Mouse (Mus musculus) liver, postnatal 0 days (tissue): ENCODE measurements around the gene Ccdc61. TPM values are rescaled to one million over a fixed set of nuclear protein-coding genes. Genes with fewer than 3 reads are reported as not detected.
A peak's percentile ranks its signal among the peaks of the same experiment; 100 is the strongest.

ENCODE experiments used
- ATAC-seq: fragments of 200-750 bp; cut with Nextera tagmentation; 2 replicates; pipeline ENCODE4 v1.8.0; 2017; ENCODE audit warnings: mild to moderate bottlenecking, moderate library complexity
- DNase-seq: peaks from one replicate; pipeline ENCODE4 v3.0.0-alpha.2; 2016
- H3K27ac ChIP-seq: fragments of 300-500 bp; sonication (generic); 2 replicates; pipeline ENCODE4 v1.5.1; 2014; ENCODE audit warnings: antibody characterized with exemption, moderate library complexity, mild to moderate bottlenecking, low read depth
- H3K27me3 ChIP-seq: fragments of 300-500 bp; sonication (generic); 2 replicates; pipeline ENCODE4 v1.6.1; 2014; ENCODE audit warnings: low read length, control low read depth, mixed read lengths; ENCODE audit not compliant: insufficient read depth
- H3K36me3 ChIP-seq: fragments of 300-500 bp; sonication (generic); replicated peaks from 2 replicates; pipeline ENCODE4 v1.6.1; 2014; ENCODE audit warnings: mild to moderate bottlenecking, control low read depth, low read length, moderate library complexity, mixed read lengths; ENCODE audit not compliant: insufficient read depth
- H3K4me1 ChIP-seq: fragments of 300-500 bp; sonication (generic); 2 replicates; pipeline ENCODE4 v1.6.1; 2014; ENCODE audit warnings: antibody characterized with exemption, mild to moderate bottlenecking, control low read depth; ENCODE audit not compliant: insufficient read depth
- H3K4me2 ChIP-seq: fragments of 300-500 bp; sonication (generic); 2 replicates; pipeline ENCODE4 v1.6.1; 2014; ENCODE audit warnings: low read depth, mild to moderate bottlenecking, low read length, moderate library complexity, mixed read lengths
- H3K4me3 ChIP-seq: fragments of 300-500 bp; sonication (generic); 2 replicates; pipeline ENCODE4 v1.5.1; 2014; ENCODE audit warnings: low read depth, low read length
- H3K9ac ChIP-seq: fragments of 300-500 bp; sonication (generic); replicated peaks from 2 replicates; pipeline ENCODE4 v1.6.1; 2014; ENCODE audit warnings: mild to moderate bottlenecking, moderate library complexity
- H3K9me3 ChIP-seq: fragments of 300-500 bp; sonication (generic); 2 replicates; pipeline ENCODE4 v1.6.1; 2016; ENCODE audit warnings: mild to moderate bottlenecking, control low read depth, low read length, mixed read lengths
- CTCF ChIP-seq: sonication (generic); IDR thresholded peaks from 2 replicates; pipeline ENCODE4 v1.5.1; 2016; ENCODE audit warnings: antibody characterized with exemption, low read depth
- EP300 ChIP-seq: IDR thresholded peaks from 2 replicates; pipeline ENCODE4 v1.6.1; 2016; ENCODE audit warnings: antibody characterized with exemption, low read depth, mild to moderate bottlenecking
- WGBS: fragments of 180-500 bp; shearing (Covaris S2); extraction: QIAGEN DNeasy Blood & Tissue Kit; methylation state at CpG from one replicate; pipeline ENCODE4 v1.1.7; 2014; ENCODE audit not compliant: insufficient replicate concordance; 5-methylcytosine and 5-hydroxymethylcytosine counted together
- polyA plus RNA-seq: library from polyadenylated mRNA; unstranded; fragments of >200 nt; fragmentation: Nextera tagmentation; extraction: Ambion mirVana; gene quantifications from 2 replicates; pipeline ENCODE4 v1.2.1, GENCODE M21; 2015

Gene Ccdc61
- polyA plus RNA-seq, 1 experiment from 2014 or later: 5.6 TPM

DNA sequence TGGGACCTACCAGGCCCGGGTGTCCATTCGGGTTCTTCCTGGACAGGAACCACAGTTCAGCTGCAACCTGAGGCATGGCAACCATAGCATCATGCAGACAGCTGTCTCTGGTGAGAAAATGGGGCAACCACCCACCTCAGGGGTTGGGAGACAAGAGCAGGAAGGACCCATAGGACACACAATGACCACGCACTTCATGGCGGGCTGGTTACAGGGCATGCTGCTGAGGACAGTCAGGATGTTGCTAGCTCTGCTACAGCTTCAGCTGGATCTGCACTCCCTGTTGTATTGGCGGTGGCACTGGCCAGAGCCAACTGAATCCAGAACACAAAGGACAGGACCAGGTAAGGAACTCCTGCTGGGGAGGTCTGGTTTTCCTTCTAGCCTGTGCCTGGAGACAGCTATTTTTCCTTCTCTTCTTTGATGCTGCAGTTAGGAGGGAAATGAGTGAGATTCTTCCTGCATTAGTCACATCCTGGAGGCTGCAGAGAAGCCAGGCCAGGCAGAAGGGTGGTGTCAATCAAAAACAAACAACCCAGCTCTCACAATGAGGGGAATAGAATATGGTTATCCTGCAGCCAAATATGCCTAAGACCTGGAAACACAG lies 51.8 kb downstream of the Ccdc61 start:
- no peak for DNase-seq
- Histone ChIP-seq H3K9me3 (no peaks in the 10 kb centered on the region), H3K4me3 (no peak overlapping the region), H3K27ac (no peak overlapping the region), H3K27me3 (no peaks in the 10 kb centered on the region), H3K9ac (no peak overlapping the region), H3K36me3 (no peaks in the 10 kb centered on the region), H3K4me1 (no peaks in the 10 kb centered on the region), H3K4me2 (no peak overlapping the region)
- no peak for ATAC-seq
- WGBS: 60% methylated on average over 5 of the region's 5 CpGs
- TF ChIP-seq CTCF (no peak), EP300 (no peak)

DNA sequence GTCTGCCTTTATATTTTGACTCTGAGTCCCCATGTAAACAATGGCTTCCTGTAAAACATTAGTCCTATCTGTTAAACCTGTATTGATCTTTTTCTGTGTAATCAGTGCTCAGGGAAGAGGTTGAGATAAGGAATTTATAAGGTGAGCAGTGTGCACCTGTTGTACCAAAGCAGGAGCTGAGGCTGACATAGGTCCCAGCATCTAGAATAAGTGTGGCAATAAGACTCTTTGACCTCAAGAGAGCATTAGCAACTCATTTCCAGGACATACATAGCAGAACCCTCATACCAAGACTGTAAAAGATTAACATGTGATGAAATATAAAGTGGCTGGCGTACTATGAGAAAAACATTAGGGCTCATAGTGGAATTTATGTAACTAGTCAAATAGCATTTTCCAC lies 61.8 kb downstream of the Ccdc61 start:
- H3K27ac ChIP-seq: no peak overlapping the region
- no peak overlapping the region for H3K4me2 ChIP-seq
- H3K4me3 ChIP-seq: no peak overlapping the region
- H3K27me3 ChIP-seq: no peaks in the 10 kb centered on the region
- no peaks in the 10 kb centered on the region for H3K9me3 ChIP-seq
- H3K36me3 ChIP-seq: no peaks in the 10 kb centered on the region
- TF ChIP-seq EP300 (no peak), CTCF (no peak)
- no peak for DNase-seq
- no peak overlapping the region for H3K9ac ChIP-seq
- 65% methylated on average over 1 of the region's 1 CpGs for WGBS
- peaks cover 6% of the 10 kb centered on the region; the same call in 1 of the 2 replicates for H3K4me1 ChIP-seq
- ATAC-seq: no peak

DNA sequence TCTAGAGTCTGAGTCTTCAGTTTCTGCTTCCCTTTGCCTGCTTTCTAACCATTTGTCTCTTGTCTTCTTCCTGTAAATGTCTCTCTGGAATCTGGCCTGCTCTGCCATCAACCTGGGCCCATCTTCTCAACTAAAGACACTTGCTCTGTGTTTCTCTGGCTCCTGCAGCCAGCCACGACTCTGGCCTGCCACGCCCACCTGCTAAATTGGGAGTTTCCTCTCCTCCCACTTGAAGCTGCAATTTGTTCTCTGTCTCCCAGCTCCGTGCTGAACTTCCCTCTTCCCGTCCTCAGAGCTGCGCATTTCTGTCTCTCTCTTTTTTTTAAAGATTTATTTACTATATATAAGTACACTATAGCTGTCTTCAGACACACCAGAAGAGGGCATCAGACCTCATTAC lies 65.4 kb downstream of the Ccdc61 start:
- ATAC-seq: no peak
- no peak for DNase-seq
- Histone ChIP-seq H3K4me2 (no peak overlapping the region), H3K9ac (no peak overlapping the region), H3K27me3 (no peaks in the 10 kb centered on the region), H3K9me3 (no peaks in the 10 kb centered on the region), H3K4me3 (no peak overlapping the region), H3K36me3 (no peaks in the 10 kb centered on the region), H3K4me1 (peaks cover 6% of the 10 kb centered on the region; the same call in 1 of the 2 replicates), H3K27ac (no peak overlapping the region)
- 20% methylated on average over 5 of the region's 5 CpGs for WGBS
- TF ChIP-seq EP300 (no peak), CTCF (no peak)

DNA sequence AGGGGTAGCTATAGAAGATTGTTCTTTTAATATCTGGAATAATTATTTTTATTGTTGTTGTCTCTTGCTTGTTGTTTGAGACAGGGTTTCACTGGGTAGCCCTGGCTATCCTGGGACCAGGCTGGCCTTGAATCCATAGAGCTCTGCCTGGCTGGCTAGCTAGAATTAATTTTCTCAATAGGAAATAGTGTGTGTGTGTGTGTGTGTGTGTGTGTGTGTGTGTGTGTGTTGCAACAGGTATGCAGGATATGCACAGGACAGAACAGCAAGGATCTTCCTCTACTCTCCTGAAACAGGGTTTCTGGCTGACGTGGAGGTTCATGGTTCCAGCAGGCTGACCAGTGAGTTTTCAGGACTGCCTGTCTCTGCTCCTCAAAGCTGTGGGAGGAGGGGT lies 69.0 kb downstream of the Ccdc61 start:
- no peaks in the 10 kb centered on the region; the same call in 1 of the 2 replicates for H3K4me1 ChIP-seq
- no peak for ATAC-seq
- H3K4me2 ChIP-seq: peak overlapping the region; percentile 47
- no peak overlapping the region for H3K27ac ChIP-seq
- H3K27me3 ChIP-seq: no peaks in the 10 kb centered on the region
- no peaks in the 10 kb centered on the region for H3K9me3 ChIP-seq
- 56% methylated on average over 1 of the region's 1 CpGs for WGBS
- TF ChIP-seq EP300: no peak
- TF ChIP-seq CTCF: no peak
- no peaks in the 10 kb centered on the region for H3K36me3 ChIP-seq
- DNase-seq: no peak
- no peak overlapping the region for H3K9ac ChIP-seq
- no peak overlapping the region for H3K4me3 ChIP-seq

Other genes starting within 250 kb of the Ccdc61 start
- not detected in 2 replicates for gene Psg20, start 224.2 kb downstream of the Ccdc61 start, polyA plus RNA-seq
- gene Psg22, start 192.3 kb downstream of the Ccdc61 start, polyA plus RNA-seq: 0.23 and 0.33 TPM in 2 replicates
- not detected in 2 replicates for gene Psg19, start 111.9 kb downstream of the Ccdc61 start, polyA plus RNA-seq
- gene Psg17, start 88.8 kb downstream of the Ccdc61 start, polyA plus RNA-seq: not detected in 2 replicates
- gene Mill2, start 70.4 kb downstream of the Ccdc61 start, polyA plus RNA-seq: 0.17 and 0.36 TPM in 2 replicates
- gene Pglyrp1, start 39.1 kb downstream of the Ccdc61 start, polyA plus RNA-seq: 118 and 119 TPM in 2 replicates
- 0.08 and 0.12 TPM in 2 replicates for gene Nova2, start 15.5 kb upstream of the Ccdc61 start, polyA plus RNA-seq
- gene Nanos2, start 77.0 kb upstream of the Ccdc61 start, polyA plus RNA-seq: not detected in 2 replicates
- 0.39 and 0.55 TPM in 2 replicates for gene Mypop, start 80.8 kb upstream of the Ccdc61 start, polyA plus RNA-seq
- 6.3 and 8.8 TPM in 2 replicates for gene Irf2bp1, start 93.6 kb upstream of the Ccdc61 start, polyA plus RNA-seq
- gene Foxa3, start 113.1 kb upstream of the Ccdc61 start, polyA plus RNA-seq: 61.0 and 84.0 TPM in 2 replicates
- 6.9 and 7.1 TPM in 2 replicates for gene Sympk, start 114.0 kb upstream of the Ccdc61 start, polyA plus RNA-seq
- not detected in 2 replicates for gene Rsph6a, start 144.3 kb upstream of the Ccdc61 start, polyA plus RNA-seq
- 3.2 and 4.6 TPM in 2 replicates for gene Dmwd, start 165.8 kb upstream of the Ccdc61 start, polyA plus RNA-seq
- 14.2 and 17.6 TPM in 2 replicates for gene Dmpk, start 173.4 kb upstream of the Ccdc61 start, polyA plus RNA-seq
- 0.78 and 0.82 TPM in 2 replicates for gene Six5, start 184.2 kb upstream of the Ccdc61 start, polyA plus RNA-seq
- 0.17 TPM in 1 of 2 replicates, not detected in the other for gene Gm4969, start 208.0 kb upstream of the Ccdc61 start, polyA plus RNA-seq
- 3.2 and 3.6 TPM in 2 replicates for gene Fbxo46, start 209.4 kb upstream of the Ccdc61 start, polyA plus RNA-seq
- gene Qpctl, start 238.9 kb upstream of the Ccdc61 start, polyA plus RNA-seq: 5.2 and 5.8 TPM in 2 replicates
- gene Snrpd2, start 239.3 kb upstream of the Ccdc61 start, polyA plus RNA-seq: 38.9 and 41.0 TPM in 2 replicates